Mouse (Mus musculus) embryonic facial prominence, embryonic 14.5 days (tissue): ENCODE results near the gene Gm28729. TPM values are rescaled to one million over a fixed set of nuclear protein-coding genes. Genes with fewer than 3 reads are reported as not detected.

Experiments
- ATAC-seq: fragments of 200-750 bp; cut with Nextera tagmentation; 2 replicates; pipeline ENCODE4 v1.8.0; 2017; ENCODE audit warnings: low read depth, moderate number of reproducible peaks, moderate TSS enrichment
- DNase-seq: peaks from one replicate; pipeline ENCODE4 v3.0.0-alpha.2; 2015; ENCODE audit warnings: low spot score
- H3K27ac ChIP-seq: fragments of 300-500 bp; sonication (generic); replicated peaks from 2 replicates; pipeline ENCODE4 v1.5.1; 2014; ENCODE audit warnings: low read depth, mild to moderate bottlenecking, low read length, moderate library complexity
- H3K27me3 ChIP-seq: fragments of 300-500 bp; sonication (generic); replicated peaks from 2 replicates; pipeline ENCODE4 v1.6.1; 2014; ENCODE audit warnings: low read length; ENCODE audit not compliant: control insufficient read depth, insufficient read depth
- H3K36me3 ChIP-seq: fragments of 300-500 bp; sonication (generic); 2 replicates; pipeline ENCODE4 v1.6.1; 2014; ENCODE audit warnings: low read length, mixed read lengths; ENCODE audit not compliant: control insufficient read depth, insufficient read depth
- H3K4me1 ChIP-seq: fragments of 300-500 bp; sonication (generic); 2 replicates; pipeline ENCODE4 v1.6.1; 2014; ENCODE audit warnings: antibody characterized with exemption, low read length; ENCODE audit not compliant: control insufficient read depth, insufficient read depth
- H3K4me2 ChIP-seq: fragments of 300-500 bp; sonication (generic); 2 replicates; pipeline ENCODE4 v1.6.1; 2014; ENCODE audit warnings: low read depth, mild to moderate bottlenecking, low read length, moderate library complexity, mixed read lengths
- H3K4me3 ChIP-seq: fragments of 300-500 bp; sonication (generic); 2 replicates; pipeline ENCODE4 v1.5.1; 2014; ENCODE audit warnings: low read depth, mild to moderate bottlenecking, low read length
- H3K9ac ChIP-seq: fragments of 300-500 bp; sonication (generic); 2 replicates; pipeline ENCODE4 v1.6.1; 2014; ENCODE audit warnings: low read depth, mild to moderate bottlenecking, low read length, moderate library complexity, mixed read lengths
- H3K9me3 ChIP-seq: fragments of 300-500 bp; sonication (generic); 2 replicates; pipeline ENCODE4 v1.6.1; 2016; ENCODE audit warnings: low read length; ENCODE audit not compliant: control insufficient read depth
- WGBS: fragments of 180-500 bp; shearing (Covaris S2); extraction: QIAGEN DNeasy Blood & Tissue Kit; methylation state at CpG from one replicate; pipeline ENCODE4 v1.1.7; 2014; 5-methylcytosine and 5-hydroxymethylcytosine counted together
- polyA plus RNA-seq: library from polyadenylated mRNA; unstranded; fragments of >200 nt; fragmentation: Nextera tagmentation; extraction: Ambion mirVana; gene quantifications from 2 replicates; pipeline ENCODE4 v1.2.1, GENCODE M21; 2014

Gene Gm28729
- polyA plus RNA-seq, 1 experiment from 2014 or later: 0.64 TPM

- Histone ChIP-seq H3K4me3 (no peak overlapping the region), H3K27ac (no peak overlapping the region), H3K4me2 (no peak overlapping the region), H3K36me3 (peaks cover 39% of the 10 kb centered on the region), H3K27me3 (no peaks in the 10 kb centered on the region), H3K9me3 (peaks cover 13% of the 10 kb centered on the region; the same call in 1 of the 2 replicates), H3K9ac (no peak overlapping the region), H3K4me1 (no peaks in the 10 kb centered on the region)
- DNase-seq: no peak
- no peak for ATAC-seq
- WGBS: 81% methylated on average over 10 of the region's 10 CpGs
Measured at GRCm38 (mm10) chr9:96463708-96464107, 61.4 kb downstream of the Gm28729 start.

GRCm38 (mm10) chr9:96461607-96462006 is 63.5 kb downstream of the Gm28729 start:
- H3K4me1 ChIP-seq: no peaks in the 10 kb centered on the region
- no peak overlapping the region for H3K9ac ChIP-seq
- peaks cover 13% of the 10 kb centered on the region; the same call in 1 of the 2 replicates for H3K9me3 ChIP-seq
- 71% methylated on average over 1 of the region's 1 CpGs for WGBS
- DNase-seq (no peak), ATAC-seq (no peak)
- no peak overlapping the region for H3K4me2 ChIP-seq
- no peak overlapping the region for H3K27ac ChIP-seq
- H3K36me3 ChIP-seq: peaks cover 23% of the 10 kb centered on the region; the same call in 1 of the 2 replicates
- no peaks in the 10 kb centered on the region for H3K27me3 ChIP-seq
- H3K4me3 ChIP-seq: no peak overlapping the region

GRCm38 (mm10) chr9:96460117-96460865 is 64.8 kb downstream of the Gm28729 start:
- ATAC-seq (no peak), DNase-seq (no peak)
- Histone ChIP-seq H3K4me1 (no peaks in the 10 kb centered on the region), H3K9me3 (peaks cover 13% of the 10 kb centered on the region; the same call in 1 of the 2 replicates), H3K4me2 (no peak overlapping the region), H3K27me3 (no peaks in the 10 kb centered on the region), H3K9ac (no peak overlapping the region), H3K27ac (no peak overlapping the region), H3K36me3 (peaks cover 16% of the 10 kb centered on the region; the same call in 1 of the 2 replicates), H3K4me3 (no peak overlapping the region)
- 77% methylated on average over 10 of the region's 10 CpGs for WGBS

GRCm38 (mm10) chr9:96455618-96456017 is 69.4 kb downstream of the Gm28729 start:
- WGBS: 69% methylated on average over 8 of the region's 8 CpGs
- H3K4me3 ChIP-seq: no peak overlapping the region
- no peaks in the 10 kb centered on the region for H3K27me3 ChIP-seq
- no peaks in the 10 kb centered on the region for H3K36me3 ChIP-seq
- no peak overlapping the region for H3K27ac ChIP-seq
- H3K4me1 ChIP-seq: no peaks in the 10 kb centered on the region
- H3K4me2 ChIP-seq: no peak overlapping the region
- ATAC-seq: no peak
- H3K9me3 ChIP-seq: no peaks in the 10 kb centered on the region
- DNase-seq: no peak
- no peak overlapping the region for H3K9ac ChIP-seq

- DNase-seq: no peak
- H3K4me3 ChIP-seq: no peak overlapping the region
- no peaks in the 10 kb centered on the region for H3K9me3 ChIP-seq
- H3K27me3 ChIP-seq: no peaks in the 10 kb centered on the region
- H3K9ac ChIP-seq: no peak overlapping the region
- whole genome bisulfite sequencing: 79% methylated on average over 4 of the region's 4 CpGs
- H3K4me1 ChIP-seq: no peaks in the 10 kb centered on the region
- no peak overlapping the region for H3K27ac ChIP-seq
- H3K4me2 ChIP-seq: no peak overlapping the region
- no peak for ATAC-seq
- H3K36me3 ChIP-seq: no peaks in the 10 kb centered on the region
Measured at GRCm38 (mm10) chr9:96452956-96453355, 72.1 kb downstream of the Gm28729 start.

GRCm38 (mm10) chr9:96450900-96451720 is 74.0 kb downstream of the Gm28729 start:
- Histone ChIP-seq H3K4me2 (no peak overlapping the region), H3K4me3 (no peak overlapping the region), H3K27me3 (no peaks in the 10 kb centered on the region), H3K9me3 (no peaks in the 10 kb centered on the region), H3K36me3 (no peaks in the 10 kb centered on the region), H3K27ac (0 out of 2 replicates have a peak overlapping the region, but pooled peaks have one; percentile 3), H3K4me1 (no peaks in the 10 kb centered on the region), H3K9ac (no peak overlapping the region)
- ATAC-seq (peak; percentile 56), DNase-seq (no peak)
- WGBS: 40% methylated on average over 12 of the region's 12 CpGs

- no peak overlapping the region for H3K27ac ChIP-seq
- no peaks in the 10 kb centered on the region for H3K9me3 ChIP-seq
- no peaks in the 10 kb centered on the region for H3K36me3 ChIP-seq
- no peak overlapping the region for H3K9ac ChIP-seq
- WGBS: 88% methylated on average over 9 of the region's 9 CpGs
- no peaks in the 10 kb centered on the region for H3K27me3 ChIP-seq
- no peak overlapping the region for H3K4me3 ChIP-seq
- ATAC-seq (no peak), DNase-seq (no peak)
- no peak overlapping the region for H3K4me2 ChIP-seq
- no peaks in the 10 kb centered on the region for H3K4me1 ChIP-seq
Measured at GRCm38 (mm10) chr9:96449514-96449913, 75.5 kb downstream of the Gm28729 start.

GRCm38 (mm10) chr9:96445351-96445750 is 79.7 kb downstream of the Gm28729 start:
- Histone ChIP-seq H3K4me1 (no peaks in the 10 kb centered on the region), H3K27ac (no peak overlapping the region), H3K9ac (no peak overlapping the region), H3K9me3 (no peaks in the 10 kb centered on the region), H3K27me3 (no peaks in the 10 kb centered on the region), H3K4me2 (no peak overlapping the region), H3K4me3 (no peak overlapping the region), H3K36me3 (no peaks in the 10 kb centered on the region)
- ATAC-seq: no peak
- WGBS: 64% methylated on average over 4 of the region's 4 CpGs
- DNase-seq: no peak
